In genomic region chr10:22004763-22005162, GRCm38 (mm10) we compare ENCODE assay signal across 22 mouse cellular contexts.
"Had no signal": no experiment of that assay in that cellular context is flagged by ENCODE, and none has a peak within 500 bp of the region (broad histone marks: within the 10 kb centered on the region; RNA-seq: fewer than 3 reads in every experiment).

No protein-coding gene starts in this region.

- H3K4me2 ChIP-seq: limb, embryonic 12.5 days; limb, embryonic 15.5 days; liver, embryonic 12.5 days; liver, embryonic 15.5 days; midbrain, embryonic 13.5 days; neural tube, embryonic 13.5 days had no signal

- DNase-seq: kidney, adult 2 months; kidney, postnatal 25 days; layer of hippocampus, adult 9-11 months; lung, adult 2 months; retina, postnatal 1 day; right cerebral cortex, postnatal 4 days; thymus, adult 2 months; thymus, postnatal 14 days; thymus, postnatal 4 days had no signal

- H3K36me3 ChIP-seq: limb, embryonic 12.5 days; limb, embryonic 15.5 days; liver, embryonic 12.5 days; liver, embryonic 15.5 days; midbrain, embryonic 10.5 days; midbrain, embryonic 13.5 days; neural tube, embryonic 13.5 days had no signal

- ATAC-seq: liver, embryonic 12.5 days; midbrain, embryonic 13.5 days; midbrain, embryonic 16.5 days had no signal

- H3K4me1 ChIP-seq: limb, embryonic 12.5 days; limb, embryonic 15.5 days; liver, embryonic 12.5 days; liver, embryonic 15.5 days; megakaryocyte, embryonic 14.5 days; midbrain, embryonic 13.5 days; neural tube, embryonic 13.5 days had no signal

- H3K9ac ChIP-seq: limb, embryonic 12.5 days; limb, embryonic 15.5 days; liver, embryonic 12.5 days; liver, embryonic 15.5 days; midbrain, embryonic 13.5 days; neural tube, embryonic 13.5 days had no signal

- H3K9me3 ChIP-seq: limb, embryonic 15.5 days; liver, embryonic 12.5 days; liver, embryonic 15.5 days; megakaryocyte, embryonic 14.5 days; midbrain, embryonic 10.5 days; midbrain, embryonic 13.5 days; neural tube, embryonic 13.5 days had no signal

- H3K27me3 ChIP-seq: limb, embryonic 12.5 days; limb, embryonic 15.5 days; liver, embryonic 12.5 days; liver, embryonic 15.5 days; midbrain, embryonic 13.5 days; neural tube, embryonic 13.5 days had no signal

- H3K27ac ChIP-seq: kidney, postnatal 0 days; layer of hippocampus, adult 2 months; limb, embryonic 12.5 days; limb, embryonic 15.5 days; liver, embryonic 12.5 days; liver, embryonic 15.5 days; midbrain, embryonic 10.5 days; midbrain, embryonic 13.5 days; neural tube, embryonic 13.5 days; stomach, postnatal 0 days had no signal

- H3K4me3 ChIP-seq: layer of hippocampus, adult 2 months; limb, embryonic 12.5 days; limb, embryonic 15.5 days; liver, embryonic 12.5 days; liver, embryonic 15.5 days; megakaryocyte, embryonic 14.5 days; midbrain, embryonic 10.5 days; midbrain, embryonic 13.5 days; myocyte; neural tube, embryonic 13.5 days had no signal
